Mouse (Mus musculus): ENCODE measurements around the gene Clec1a. TPM values are rescaled to one million over a fixed set of nuclear protein-coding genes. Genes with fewer than 3 reads are reported as not detected.

Clec1a gene
- polyA plus RNA-seq, 1 experiment from 2014 or later: 1.0 TPM

- no peak for ATAC-seq
- H3K27ac ChIP-seq (ENCODE audit: low read depth): no peak overlapping the region
- no peak overlapping the region for H3K4me3 ChIP-seq (ENCODE audit: low read depth, low read length)
- H3K4me2 ChIP-seq (ENCODE audit: low read depth, low read length): no peak overlapping the region
- no peaks in the 10 kb centered on the region for H3K36me3 ChIP-seq (replicated peaks; ENCODE audit: insufficient read depth, low read length)
- peaks cover 13% of the 10 kb centered on the region for H3K4me1 ChIP-seq (ENCODE audit: insufficient read depth)
- no peaks in the 10 kb centered on the region for H3K27me3 ChIP-seq (ENCODE audit: insufficient read depth, low read length)
- WGBS (ENCODE audit: insufficient replicate concordance): 62% methylated on average over 3 of the region's 3 CpGs
- DNase-seq: no peak
- no peak overlapping the region for H3K9ac ChIP-seq (replicated peaks)
- H3K9me3 ChIP-seq (ENCODE audit: low read length): no peaks in the 10 kb centered on the region
- TF ChIP-seq EP300 (IDR thresholded peaks at IDR 0.05; ENCODE audit: low read depth): no peak
- no peak for TF ChIP-seq CTCF (IDR thresholded peaks at IDR 0.05; ENCODE audit: low read depth)
Measured at GRCm38 (mm10) chr6:129422311-129422710, 29.5 kb downstream of the Clec1a start.

- no peaks in the 10 kb centered on the region for H3K27me3 ChIP-seq (ENCODE audit: insufficient read depth, low read length)
- no peak for DNase-seq
- no peaks in the 10 kb centered on the region for H3K9me3 ChIP-seq (ENCODE audit: low read length)
- no peak overlapping the region for H3K4me2 ChIP-seq (ENCODE audit: low read depth, low read length)
- H3K4me3 ChIP-seq (ENCODE audit: low read depth, low read length): no peak overlapping the region
- H3K9ac ChIP-seq (replicated peaks): no peak overlapping the region
- no peak for ATAC-seq
- no peaks in the 10 kb centered on the region for H3K36me3 ChIP-seq (replicated peaks; ENCODE audit: insufficient read depth, low read length)
- TF ChIP-seq CTCF (IDR thresholded peaks at IDR 0.05; ENCODE audit: low read depth) (no peak), EP300 (IDR thresholded peaks at IDR 0.05; ENCODE audit: low read depth) (no peak)
- 58% methylated on average over 1 of the region's 1 CpGs for WGBS (ENCODE audit: insufficient replicate concordance)
- no peaks in the 10 kb centered on the region for H3K4me1 ChIP-seq (ENCODE audit: insufficient read depth)
- H3K27ac ChIP-seq (ENCODE audit: low read depth): no peak overlapping the region
Measured at GRCm38 (mm10) chr6:129414177-129414576, 37.6 kb downstream of the Clec1a start.

GRCm38 (mm10) chr6:129408562-129408961, 43.2 kb downstream of the Clec1a start, which contains the start of gene Clec9a:
Gene Clec9a (plus strand): TSS chr6:129408862.
- ATAC-seq (no peak), DNase-seq (no peak)
- H3K27me3 ChIP-seq (ENCODE audit: insufficient read depth, low read length): no peaks in the 10 kb centered on the region
- H3K9ac ChIP-seq (replicated peaks): no peak within 1 kb of the TSS
- H3K9me3 ChIP-seq (ENCODE audit: low read length): no peaks in the 10 kb centered on the region
- no peak within 1 kb of the TSS for H3K4me2 ChIP-seq (ENCODE audit: low read depth, low read length)
- peak within 1 kb of the TSS; percentile 66; the same call in 1 of the 2 replicates for H3K27ac ChIP-seq (ENCODE audit: low read depth)
- H3K4me3 ChIP-seq (ENCODE audit: low read depth, low read length): no peak within 1 kb of the TSS
- no peaks in the 10 kb centered on the region for H3K36me3 ChIP-seq (replicated peaks; ENCODE audit: insufficient read depth, low read length)
- WGBS (ENCODE audit: insufficient replicate concordance): 65% methylated on average over 2 of the region's 2 CpGs
- no peaks in the 10 kb centered on the region for H3K4me1 ChIP-seq (ENCODE audit: insufficient read depth)
- no peak for TF ChIP-seq CTCF (IDR thresholded peaks at IDR 0.05; ENCODE audit: low read depth)
- TF ChIP-seq EP300 (IDR thresholded peaks at IDR 0.05; ENCODE audit: low read depth): no peak

GRCm38 (mm10) chr6:129407324-129407723, 44.5 kb downstream of the Clec1a start:
- H3K4me1 ChIP-seq (ENCODE audit: insufficient read depth): no peaks in the 10 kb centered on the region
- TF ChIP-seq EP300 (IDR thresholded peaks at IDR 0.05; ENCODE audit: low read depth) (peak; percentile 55), CTCF (IDR thresholded peaks at IDR 0.05; ENCODE audit: low read depth) (no peak)
- no peaks in the 10 kb centered on the region for H3K36me3 ChIP-seq (replicated peaks; ENCODE audit: insufficient read depth, low read length)
- ATAC-seq (peak; percentile 64), DNase-seq (no peak)
- H3K27me3 ChIP-seq (ENCODE audit: insufficient read depth, low read length): no peaks in the 10 kb centered on the region
- H3K4me2 ChIP-seq (ENCODE audit: low read depth, low read length): peak overlapping the region; percentile 13; the same call in 1 of the 2 replicates
- H3K27ac ChIP-seq (ENCODE audit: low read depth): peak overlapping the region; percentile 66
- WGBS (ENCODE audit: insufficient replicate concordance): 26% methylated on average over 2 of the region's 2 CpGs
- no peak overlapping the region for H3K9ac ChIP-seq (replicated peaks)
- no peaks in the 10 kb centered on the region for H3K9me3 ChIP-seq (ENCODE audit: low read length)
- no peak overlapping the region for H3K4me3 ChIP-seq (ENCODE audit: low read depth, low read length)

GRCm38 (mm10) chr6:129405999-129406398, 45.8 kb downstream of the Clec1a start:
- TF ChIP-seq CTCF (IDR thresholded peaks at IDR 0.05; ENCODE audit: low read depth) (no peak), EP300 (IDR thresholded peaks at IDR 0.05; ENCODE audit: low read depth) (peak; percentile 40; the same call in 1 of the 2 replicates)
- H3K36me3 ChIP-seq (replicated peaks; ENCODE audit: insufficient read depth, low read length): no peaks in the 10 kb centered on the region
- no peak overlapping the region for H3K4me2 ChIP-seq (ENCODE audit: low read depth, low read length)
- H3K4me3 ChIP-seq (ENCODE audit: low read depth, low read length): no peak overlapping the region
- ATAC-seq (no peak), DNase-seq (no peak)
- H3K9me3 ChIP-seq (ENCODE audit: low read length): no peaks in the 10 kb centered on the region
- no peaks in the 10 kb centered on the region for H3K27me3 ChIP-seq (ENCODE audit: insufficient read depth, low read length)
- H3K27ac ChIP-seq (ENCODE audit: low read depth): peak overlapping the region; percentile 66; the same call in 1 of the 2 replicates
- H3K4me1 ChIP-seq (ENCODE audit: insufficient read depth): no peaks in the 10 kb centered on the region
- H3K9ac ChIP-seq (replicated peaks): no peak overlapping the region

- Histone ChIP-seq H3K36me3 (replicated peaks; ENCODE audit: insufficient read depth, low read length) (no peaks in the 10 kb centered on the region), H3K4me2 (ENCODE audit: low read depth, low read length) (no peak overlapping the region), H3K9ac (replicated peaks) (no peak overlapping the region), H3K27me3 (ENCODE audit: insufficient read depth, low read length) (no peaks in the 10 kb centered on the region), H3K9me3 (ENCODE audit: low read length) (no peaks in the 10 kb centered on the region), H3K4me1 (ENCODE audit: insufficient read depth) (0 out of 2 replicates have a peak, but pooled peaks cover 3% of the 10 kb centered on the region), H3K4me3 (ENCODE audit: low read depth, low read length) (no peak overlapping the region), H3K27ac (ENCODE audit: low read depth) (no peak overlapping the region)
- DNase-seq: no peak
- no peak for TF ChIP-seq EP300 (IDR thresholded peaks at IDR 0.05; ENCODE audit: low read depth)
- no peak for TF ChIP-seq CTCF (IDR thresholded peaks at IDR 0.05; ENCODE audit: low read depth)
- 76% methylated on average over 6 of the region's 6 CpGs for WGBS (ENCODE audit: insufficient replicate concordance)
- ATAC-seq: no peak
Measured at GRCm38 (mm10) chr6:129403391-129403790, 48.4 kb downstream of the Clec1a start.

- 79% methylated on average over 2 of the region's 2 CpGs for WGBS (ENCODE audit: insufficient replicate concordance)
- H3K27me3 ChIP-seq (ENCODE audit: insufficient read depth, low read length): no peaks in the 10 kb centered on the region
- TF ChIP-seq EP300 (IDR thresholded peaks at IDR 0.05; ENCODE audit: low read depth): no peak
- TF ChIP-seq CTCF (IDR thresholded peaks at IDR 0.05; ENCODE audit: low read depth): no peak
- ATAC-seq: no peak
- H3K27ac ChIP-seq (ENCODE audit: low read depth): no peak overlapping the region
- 0 out of 2 replicates have a peak, but pooled peaks cover 3% of the 10 kb centered on the region for H3K4me1 ChIP-seq (ENCODE audit: insufficient read depth)
- no peak for DNase-seq
- H3K9me3 ChIP-seq (ENCODE audit: low read length): no peaks in the 10 kb centered on the region
- no peak overlapping the region for H3K4me2 ChIP-seq (ENCODE audit: low read depth, low read length)
- no peaks in the 10 kb centered on the region for H3K36me3 ChIP-seq (replicated peaks; ENCODE audit: insufficient read depth, low read length)
- H3K4me3 ChIP-seq (ENCODE audit: low read depth, low read length): no peak overlapping the region
- H3K9ac ChIP-seq (replicated peaks): no peak overlapping the region
Measured at GRCm38 (mm10) chr6:129402404-129402803, 49.4 kb downstream of the Clec1a start.
